Mouse (Mus musculus) lung, postnatal 14 days (tissue): Measurements from ENCODE around the gene Tas1r2.

Source experiments
- DNase-seq: peaks from one replicate; pipeline ENCODE4 v3.0.0; 2021

Gene Tas1r2

DNA sequence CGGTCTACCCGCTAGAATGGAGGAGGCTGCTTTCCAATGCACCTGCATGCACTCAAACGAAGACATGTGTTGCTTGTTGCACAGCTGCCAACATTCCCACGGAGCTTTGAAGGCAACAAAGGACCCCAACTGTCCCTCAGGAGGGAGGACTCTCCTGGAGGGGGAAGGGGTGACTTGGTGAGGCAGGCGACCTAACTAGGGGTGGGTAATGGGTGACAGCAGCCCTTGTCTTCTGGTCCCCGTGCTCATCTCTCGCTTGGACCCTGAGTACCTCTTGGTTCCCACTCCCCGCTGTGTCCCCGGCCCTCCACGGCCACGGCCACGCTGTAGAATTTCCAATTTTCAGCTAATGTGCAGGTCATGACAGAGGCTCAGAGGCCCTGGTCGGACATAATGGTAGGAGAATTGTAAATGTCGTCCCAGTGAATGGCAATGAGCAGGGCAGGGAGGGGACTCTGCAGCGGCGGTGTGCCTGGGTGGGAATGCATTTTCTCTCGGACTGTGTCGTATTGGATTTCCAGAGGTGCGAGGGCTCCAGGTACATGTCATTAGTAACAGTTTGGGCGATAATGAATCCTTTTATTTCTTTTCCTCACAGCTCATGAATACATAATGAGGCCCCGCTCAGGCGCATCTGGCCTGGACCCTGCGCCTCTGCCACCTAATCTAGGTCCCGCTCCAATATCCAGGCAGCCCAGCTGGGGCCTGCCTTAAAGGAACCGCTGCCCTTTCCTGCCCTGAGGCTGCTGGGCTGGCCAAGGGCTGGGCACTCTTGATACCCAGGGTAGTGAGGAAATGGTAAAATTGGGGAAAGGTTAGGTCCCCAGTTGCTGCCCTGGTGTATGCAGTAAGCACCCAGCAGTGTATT, 57.4 kb downstream of the Tas1r2 start:
- no peak for DNase-seq

DNA sequence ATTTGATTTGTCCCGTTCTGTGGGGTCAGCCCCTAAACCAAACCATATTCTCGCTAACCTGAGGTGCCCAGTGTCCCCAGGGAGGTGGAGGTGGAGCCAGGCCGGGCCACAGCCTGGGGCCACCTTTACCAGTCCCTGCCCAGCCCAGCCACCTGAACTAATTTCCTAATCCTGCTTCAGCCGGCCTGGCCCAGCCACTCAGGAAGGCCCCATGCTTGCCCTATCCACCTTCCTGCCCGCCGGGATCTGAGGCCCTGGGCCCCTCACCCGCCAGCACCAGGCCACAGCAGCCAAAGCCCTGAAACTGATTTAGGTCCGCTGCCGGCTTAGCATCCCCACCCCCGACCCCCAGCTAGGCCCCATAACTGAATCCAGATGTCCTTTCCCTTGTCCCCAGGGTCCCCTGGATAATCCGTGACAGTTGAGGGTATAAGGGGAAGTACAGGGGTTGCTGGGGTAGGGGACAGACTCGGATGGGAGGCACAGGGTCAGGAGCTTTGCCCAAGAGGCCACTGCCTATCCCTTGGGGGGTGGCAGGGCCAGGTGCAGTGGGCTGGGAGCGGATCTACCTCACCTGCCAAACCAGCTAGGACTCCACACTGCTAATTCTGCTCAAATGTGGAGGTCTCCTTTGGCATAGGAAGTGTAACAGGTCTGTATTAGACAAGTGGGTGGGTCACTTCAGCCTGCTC, 62.0 kb downstream of the Tas1r2 start:
- DNase-seq = no peak

DNA sequence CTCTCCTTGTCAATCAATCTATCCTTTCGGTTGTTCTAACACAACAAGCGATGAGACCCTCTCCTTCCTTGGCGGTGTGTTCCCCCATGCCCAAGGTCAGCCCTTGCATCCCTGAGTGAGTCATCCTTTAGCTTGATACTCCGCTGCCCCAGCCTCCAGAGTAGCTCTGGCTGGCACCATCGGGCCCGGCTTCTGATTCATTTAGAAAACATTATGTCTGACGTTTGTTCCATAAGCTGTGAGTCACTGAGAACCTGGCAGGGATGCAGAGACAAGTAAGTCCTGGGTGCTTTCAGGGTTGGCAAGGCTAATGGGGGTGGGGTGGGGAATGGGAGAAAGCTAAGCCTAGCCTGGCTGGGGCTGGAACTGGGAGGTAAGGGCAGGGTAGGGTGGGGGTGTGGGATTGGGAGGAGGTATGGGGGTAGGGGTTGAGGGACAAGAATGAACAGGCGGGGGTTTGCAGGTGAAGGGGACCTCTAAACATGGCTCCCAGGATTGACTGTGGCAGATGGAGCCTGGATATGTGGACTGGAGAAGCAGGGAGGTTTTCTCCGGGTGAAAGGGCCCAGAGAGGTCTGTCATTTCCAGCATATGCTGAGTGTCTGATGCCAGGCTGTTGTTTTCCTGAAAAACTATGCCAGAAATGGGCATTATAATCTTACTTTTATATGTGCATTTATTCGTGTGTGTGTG, 63.3 kb downstream of the Tas1r2 start:
- DNase-seq = no peak

DNA sequence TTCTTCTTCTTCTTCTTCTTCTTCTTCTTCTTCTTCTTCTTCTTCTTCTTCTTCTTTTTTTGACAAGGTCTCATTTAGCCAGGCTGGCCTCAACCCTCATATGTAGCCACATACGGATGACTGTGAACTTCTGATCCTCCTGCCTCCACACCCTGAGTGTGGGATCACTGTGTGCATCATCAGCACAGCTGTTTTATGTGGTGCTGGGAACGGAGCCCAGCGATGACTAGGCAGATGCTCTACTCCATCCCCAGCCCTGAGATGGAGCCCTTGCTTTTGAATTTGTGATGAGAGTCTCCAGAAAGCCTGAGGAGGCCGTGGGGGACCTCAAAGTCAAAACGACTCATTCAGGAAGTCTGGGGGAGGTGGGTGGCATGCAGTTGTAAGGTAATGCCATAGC, 65.6 kb downstream of the Tas1r2 start:
- DNase-seq = no peak
